Mouse (Mus musculus) cerebellum, adult 2 months (tissue): ENCODE results near the gene Ccdc32. TPM values are rescaled to one million over a fixed set of nuclear protein-coding genes. Genes with fewer than 3 reads are reported as not detected.

Experiments
- DNase-seq, 2 experiments: peaks; one replicate each; pipeline ENCODE4 v3.0.0; 2021
- H3K27ac ChIP-seq: fragments of 200-500 bp; 2 replicates; pipeline ENCODE4 v1.5.1; 2012; ENCODE audit warnings: low read length, control low read depth, inconsistent platforms; ENCODE audit not compliant: insufficient read depth
- H3K27me3 ChIP-seq: fragments of 200-500 bp; 2 replicates; pipeline ENCODE4 v1.6.1; 2012; ENCODE audit warnings: inconsistent platforms, mild to moderate bottlenecking, low read length, moderate library complexity; ENCODE audit not compliant: control insufficient read depth, insufficient read depth
- H3K4me1 ChIP-seq: fragments of 200-500 bp; 2 replicates; pipeline ENCODE4 v1.6.1; 2011; ENCODE audit warnings: low read length; ENCODE audit not compliant: control insufficient read depth, insufficient read depth
- H3K4me3 ChIP-seq: fragments of 200-500 bp; replicated peaks from 2 replicates; pipeline ENCODE3; 2011; ENCODE audit warnings: mild to moderate bottlenecking, low read depth, low read length, control low read depth; ENCODE audit not compliant: insufficient read depth
- CTCF ChIP-seq: fragments of 200-500 bp; IDR thresholded peaks from 2 replicates; pipeline ENCODE4 v1.5.1; 2011; ENCODE audit warnings: low read depth, mild to moderate bottlenecking, control low read depth, low read length, moderate library complexity, borderline replicate concordance; ENCODE audit not compliant: insufficient read depth
- POLR2A ChIP-seq: fragments of 200-500 bp; IDR thresholded peaks from 2 replicates; pipeline ENCODE4 v1.6.1; 2011; ENCODE audit warnings: low read length, control low read depth, borderline replicate concordance; ENCODE audit not compliant: insufficient read depth
- WGBS: fragments of 180-500 bp; shearing (Covaris S2); methylation state at CpG from one replicate; pipeline ENCODE4 v1.1.7; 2018; 5-methylcytosine and 5-hydroxymethylcytosine counted together
- polyA plus RNA-seq: library from polyadenylated mRNA; depleted of rRNA; stranded (reverse); fragments of >200 nt; gene quantifications from 2 replicates; pipeline ENCODE4 v1.2.3, GENCODE M21; 2012

The Ccdc32 gene
- polyA plus RNA-seq, 1 experiment, result 34.3 TPM

GRCm38 (mm10) chr2:118980841-118981240, 48.4 kb downstream of the Ccdc32 start:
- no peak overlapping the region for H3K27ac ChIP-seq
- no peak for TF ChIP-seq POLR2A
- TF ChIP-seq CTCF, result no peak
- peaks cover 3% of the 10 kb centered on the region; the same call in 1 of the 2 replicates for H3K4me1 ChIP-seq
- no peak for DNase-seq
- no peak overlapping the region for H3K4me3 ChIP-seq
- WGBS, result 55% methylated on average over 6 of the region's 6 CpGs
- H3K27me3 ChIP-seq, result no peaks in the 10 kb centered on the region

- no peak for DNase-seq
- 72% methylated on average over 6 of the region's 6 CpGs for WGBS
- Histone ChIP-seq H3K4me1 (peaks cover 3% of the 10 kb centered on the region; the same call in 1 of the 2 replicates), H3K4me3 (no peak overlapping the region), H3K27ac (no peak overlapping the region), H3K27me3 (no peaks in the 10 kb centered on the region)
- TF ChIP-seq POLR2A (no peak), CTCF (no peak)
These were observed 51.1 kb downstream of the Ccdc32 start for GRCm38 (mm10) chr2:118978064-118978463.

GRCm38 (mm10) chr2:118976941-118977340, 52.3 kb downstream of the Ccdc32 start:
- WGBS, result 48% methylated on average over 5 of the region's 5 CpGs
- Histone ChIP-seq H3K27me3 (no peaks in the 10 kb centered on the region), H3K27ac (no peak overlapping the region), H3K4me3 (peak overlapping the region; percentile 81), H3K4me1 (peaks cover 3% of the 10 kb centered on the region; the same call in 1 of the 2 replicates)
- TF ChIP-seq POLR2A (no peak), CTCF (no peak)
- DNase-seq, result no peak

GRCm38 (mm10) chr2:118976282-118976929, 52.8 kb downstream of the Ccdc32 start:
- TF ChIP-seq POLR2A (peak; percentile 62; the same call in 1 of the 2 replicates), CTCF (peak; percentile 70)
- H3K27ac ChIP-seq, result peak overlapping the region; percentile 87
- WGBS, result 2% methylated on average over 57 of the region's 57 CpGs

GRCm38 (mm10) chr2:118975855-118976254, 53.3 kb downstream of the Ccdc32 start:
- Histone ChIP-seq H3K27me3 (no peaks in the 10 kb centered on the region), H3K27ac (peak overlapping the region; percentile 52; the same call in 1 of the 2 replicates), H3K4me1 (peaks cover 3% of the 10 kb centered on the region; the same call in 1 of the 2 replicates), H3K4me3 (peak overlapping the region; percentile 81)
- 1% methylated on average over 15 of the region's 15 CpGs for WGBS
- no peak for DNase-seq
- TF ChIP-seq POLR2A, result no peak
- no peak for TF ChIP-seq CTCF

More at GRCm38 (mm10) chr2:118976282-118976929, 52.8 kb downstream of the Ccdc32 start:
- Histone ChIP-seq H3K27me3 (no peaks in the 10 kb centered on the region), H3K4me3 (peak overlapping the region; percentile 81), H3K4me1 (peaks cover 3% of the 10 kb centered on the region; the same call in 1 of the 2 replicates)
- peak; percentile 91 to 94 for DNase-seq

- WGBS, result 2% methylated on average over 33 of the region's 33 CpGs
- no peak overlapping the region for H3K27ac ChIP-seq
- peak; percentile 84 to 91 for DNase-seq
- H3K4me3 ChIP-seq, result peak overlapping the region; percentile 93
- no peaks in the 10 kb centered on the region for H3K27me3 ChIP-seq
- H3K4me1 ChIP-seq, result peaks cover 3% of the 10 kb centered on the region; the same call in 1 of the 2 replicates
- TF ChIP-seq CTCF (peak; percentile 76), POLR2A (no peak)
These were observed 56.4 kb downstream of the Ccdc32 start for GRCm38 (mm10) chr2:118972687-118973376.

- WGBS, result 87% methylated on average over 5 of the region's 5 CpGs
- Histone ChIP-seq H3K4me3 (no peak overlapping the region), H3K27ac (no peak overlapping the region), H3K27me3 (no peaks in the 10 kb centered on the region), H3K4me1 (peaks cover 2% of the 10 kb centered on the region; the same call in 1 of the 2 replicates)
- TF ChIP-seq CTCF, result no peak
- TF ChIP-seq POLR2A, result no peak
- DNase-seq, result no peak
These were observed 57.1 kb downstream of the Ccdc32 start for GRCm38 (mm10) chr2:118972048-118972447.
